Mouse (Mus musculus) liver, adult 2 months (tissue): Measurements from ENCODE around the gene Olfr68. TPM values are rescaled to one million over a fixed set of nuclear protein-coding genes. Genes with fewer than 3 reads are reported as not detected.
A peak's percentile ranks its signal among the peaks of the same experiment; 100 is the strongest.
"Not testable (repeated sequence)": the region's sequence is repeated elsewhere in the genome, so short reads cannot be mapped to it uniquely, and the experiment has no call there.

Experiments used
- DNase-seq: peaks from one replicate; pipeline ENCODE4 v3.0.0-alpha.2; 2011; ENCODE audit warnings: low read depth, low spot score; ENCODE audit errors: extremely low read depth
- H3K27ac ChIP-seq: fragments of 200-500 bp; replicated peaks from 2 replicates; pipeline ENCODE4 v1.5.1; 2012; ENCODE audit warnings: low read depth, mild to moderate bottlenecking, control low read depth, inconsistent platforms, low read length; ENCODE audit not compliant: insufficient read depth
- H3K27me3 ChIP-seq: fragments of 200-500 bp; 2 replicates; pipeline ENCODE4 v1.6.1; 2012; ENCODE audit warnings: mild to moderate bottlenecking, moderate library complexity, low read length, inconsistent platforms; ENCODE audit not compliant: control insufficient read depth, insufficient read depth
- H3K36me3 ChIP-seq: fragments of 200-500 bp; 2 replicates; pipeline ENCODE4 v1.6.1; 2012; ENCODE audit warnings: low read length, inconsistent platforms; ENCODE audit not compliant: control insufficient read depth, insufficient read depth
- H3K4me1 ChIP-seq: fragments of 200-500 bp; 2 replicates; pipeline ENCODE4 v1.6.1; 2011; ENCODE audit warnings: low read length; ENCODE audit not compliant: control insufficient read depth, insufficient read depth
- H3K4me3 ChIP-seq: fragments of 200-500 bp; 2 replicates; pipeline ENCODE4 v1.5.1; 2011; ENCODE audit warnings: low read depth, mild to moderate bottlenecking, control low read depth, low read length, moderate library complexity; ENCODE audit not compliant: insufficient read depth
- H3K79me2 ChIP-seq: fragments of 200-500 bp; 2 replicates; pipeline ENCODE4 v1.6.1; 2012; ENCODE audit warnings: inconsistent platforms, mild to moderate bottlenecking, low read length, moderate library complexity; ENCODE audit not compliant: control insufficient read depth, insufficient read depth
- H3K9ac ChIP-seq: fragments of 200-500 bp; 2 replicates; pipeline ENCODE4 v1.6.1; 2012; ENCODE audit warnings: low read depth, mild to moderate bottlenecking, control low read depth, inconsistent platforms, low read length
- CTCF ChIP-seq: fragments of 200-500 bp; IDR thresholded peaks from 2 replicates; pipeline ENCODE4 v1.5.1; 2011; ENCODE audit warnings: low read depth, low read length, control low read depth
- POLR2A ChIP-seq: fragments of 200-500 bp; IDR thresholded peaks from 2 replicates; pipeline ENCODE4 v1.6.1; 2011; ENCODE audit warnings: low read length, control low read depth; ENCODE audit not compliant: insufficient read depth; ENCODE audit errors: extremely low read depth
- WGBS: fragments of 180-500 bp; shearing (Covaris S2); methylation state at CpG from one replicate; pipeline ENCODE4 v1.1.7; 2018; 5-methylcytosine and 5-hydroxymethylcytosine counted together
- polyA plus RNA-seq: library from polyadenylated mRNA; depleted of rRNA; stranded (reverse); fragments of >200 nt; gene quantifications from 2 replicates; pipeline ENCODE4 v1.2.3, GENCODE M21; 2012; rRNA removed
- total RNA-seq: library from RNA; depleted of rRNA; stranded (reverse); fragments of >200 nt; gene quantifications from 2 replicates; pipeline ENCODE4 v1.2.3, GENCODE M21; 2014; rRNA removed

Olfr68 gene
- total and polyA plus RNA-seq, 2 experiments = not detected

DNA sequence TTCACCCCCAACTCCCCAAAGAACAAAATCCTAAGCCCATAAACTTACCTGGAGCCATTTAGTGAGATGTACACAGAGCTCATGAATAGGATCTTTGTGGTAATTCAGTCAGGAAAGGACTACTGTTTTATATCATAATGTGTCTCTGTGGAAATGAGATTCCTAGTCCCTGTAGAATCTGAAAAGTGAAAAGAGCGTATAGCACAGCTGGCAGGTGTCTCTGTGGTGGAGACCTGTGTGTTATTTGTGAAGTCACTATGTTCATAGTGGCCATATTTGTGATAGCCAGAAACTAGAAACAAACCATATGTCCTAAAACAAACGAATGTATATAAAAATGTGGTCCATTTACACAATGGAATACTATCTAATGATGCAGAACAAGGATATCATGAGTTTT, 8.0 kb downstream of the Olfr68 start, which contains the start of gene Olfr69:
Gene Olfr69 (minus strand): TSS at position 101 of the 400 bp plus-strand sequence.
- no peak within 1 kb of the TSS for H3K27ac ChIP-seq
- 58% methylated on average over 2 of the region's 2 CpGs for WGBS
- no peak within 1 kb of the TSS for H3K9ac ChIP-seq
- H3K36me3 ChIP-seq = no peaks in the 10 kb centered on the region
- no peaks in the 10 kb centered on the region for H3K79me2 ChIP-seq
- DNase-seq = no peak
- H3K4me1 ChIP-seq = no peaks in the 10 kb centered on the region
- no peak for TF ChIP-seq CTCF
- no peak for TF ChIP-seq POLR2A
- H3K4me3 ChIP-seq = no peak within 1 kb of the TSS
- no peaks in the 10 kb centered on the region for H3K27me3 ChIP-seq

DNA sequence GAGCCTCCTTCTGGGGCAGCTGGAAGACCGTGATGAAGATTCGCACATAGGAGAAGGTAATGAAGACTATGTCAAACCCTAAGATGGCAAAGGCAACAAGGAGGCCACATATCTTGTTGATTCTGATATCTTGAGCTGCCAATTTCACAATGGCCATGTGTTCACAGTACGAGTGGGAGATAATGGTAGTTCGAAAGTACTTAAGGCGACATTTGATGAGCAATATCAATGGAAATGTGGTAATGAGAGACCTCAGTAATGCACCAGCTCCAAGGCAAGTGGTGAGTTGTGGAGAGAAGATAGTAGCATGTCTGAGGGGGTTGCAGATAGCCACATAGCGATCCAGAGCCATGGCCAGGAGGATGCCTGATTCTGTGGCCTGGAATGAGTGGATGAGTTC, 11.8 kb downstream of the Olfr68 start:
- not testable (repeated sequence) for H3K27ac ChIP-seq, H3K27me3 ChIP-seq, H3K79me2 ChIP-seq, DNase-seq, H3K36me3 ChIP-seq, H3K4me1 ChIP-seq, H3K9ac ChIP-seq, H3K4me3 ChIP-seq
- WGBS = 79% methylated on average over 6 of the region's 6 CpGs

DNA sequence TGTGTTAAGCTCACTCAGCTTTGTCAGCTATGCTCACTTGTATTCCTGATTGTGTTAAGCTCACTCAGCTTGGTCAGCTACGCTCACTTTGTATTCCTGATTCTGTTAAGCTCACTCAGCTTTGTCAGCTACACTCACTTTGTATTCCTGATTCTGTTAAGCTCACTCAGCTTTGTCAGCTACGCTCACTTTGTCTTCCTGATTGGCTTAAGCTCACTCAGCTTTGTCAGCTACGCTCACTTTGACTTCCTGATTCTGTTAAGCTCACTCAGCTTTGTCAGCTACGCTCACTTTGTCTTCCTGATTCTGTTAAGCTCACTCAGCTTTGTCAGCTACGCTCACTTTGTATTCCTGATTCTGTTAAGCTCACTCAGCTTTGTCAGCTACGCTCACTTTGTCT, 17.3 kb downstream of the Olfr68 start:
- not testable (repeated sequence) for H3K4me1 ChIP-seq, H3K9ac ChIP-seq, H3K79me2 ChIP-seq, H3K36me3 ChIP-seq, H3K27ac ChIP-seq, H3K4me3 ChIP-seq, H3K27me3 ChIP-seq
- 74% methylated on average over 6 of the region's 6 CpGs for WGBS
- DNase-seq = peak; percentile 12

DNA sequence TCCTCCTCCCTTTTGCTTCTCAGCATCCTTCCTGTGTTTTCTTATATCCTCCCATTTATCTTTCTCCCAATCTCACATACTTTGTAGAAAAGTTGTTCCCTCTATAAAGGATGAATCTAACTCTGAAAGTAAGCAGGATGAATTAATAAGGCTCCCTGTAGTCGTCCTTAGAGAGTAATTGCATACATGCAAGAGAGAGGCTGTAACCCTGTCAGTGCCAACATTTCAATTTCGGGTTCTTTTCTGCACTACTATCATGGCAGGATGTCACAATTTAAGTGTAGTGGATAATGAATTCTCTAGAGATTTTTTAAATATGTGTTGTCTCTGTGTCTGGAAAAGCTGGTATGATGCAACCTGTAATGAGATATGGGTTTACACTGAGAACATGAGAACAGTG, 22.3 kb downstream of the Olfr68 start, which contains the start of gene Olfr630:
Gene Olfr630 (minus strand): TSS at position 101 of the 400 bp plus-strand sequence.
- Histone ChIP-seq H3K9ac (no peak within 1 kb of the TSS), H3K4me3 (no peak within 1 kb of the TSS), H3K27me3 (no peaks in the 10 kb centered on the region), H3K79me2 (no peaks in the 10 kb centered on the region), H3K36me3 (no peaks in the 10 kb centered on the region), H3K27ac (no peak within 1 kb of the TSS), H3K4me1 (no peaks in the 10 kb centered on the region)
- TF ChIP-seq POLR2A = no peak
- TF ChIP-seq CTCF = no peak
- no peak for DNase-seq
- WGBS = 38% methylated on average over 2 of the region's 2 CpGs

DNA sequence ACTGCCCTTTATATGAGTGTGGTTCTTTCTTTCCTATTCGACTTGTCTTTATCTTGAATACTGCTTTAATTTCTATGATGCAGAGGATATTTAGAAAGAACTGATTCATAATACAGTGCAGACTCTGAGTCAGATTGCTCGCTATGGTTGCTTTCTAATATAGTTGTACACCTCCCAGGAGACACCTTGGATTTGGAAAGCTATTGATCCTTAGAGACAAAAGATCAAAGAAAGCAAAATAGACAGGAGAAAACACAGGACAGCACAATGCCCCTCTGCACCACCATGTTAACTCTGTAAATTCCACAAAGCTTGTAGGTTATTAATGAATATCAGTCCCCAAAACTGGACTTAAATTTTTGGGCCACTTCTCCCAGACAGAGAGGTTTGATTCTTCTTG, 34.7 kb downstream of the Olfr68 start, which contains the start of gene Olfr629:
Gene Olfr629 (minus strand): TSS at position 101 of the 400 bp plus-strand sequence.
- H3K27me3 ChIP-seq = no peaks in the 10 kb centered on the region
- H3K4me1 ChIP-seq = no peaks in the 10 kb centered on the region
- H3K27ac ChIP-seq = no peak within 1 kb of the TSS
- 77% methylated on average over 2 of the region's 2 CpGs for WGBS
- no peaks in the 10 kb centered on the region for H3K36me3 ChIP-seq
- H3K4me3 ChIP-seq = no peak within 1 kb of the TSS
- no peak for TF ChIP-seq CTCF
- TF ChIP-seq POLR2A = no peak
- H3K9ac ChIP-seq = no peak within 1 kb of the TSS
- no peak for DNase-seq
- H3K79me2 ChIP-seq = no peaks in the 10 kb centered on the region

DNA sequence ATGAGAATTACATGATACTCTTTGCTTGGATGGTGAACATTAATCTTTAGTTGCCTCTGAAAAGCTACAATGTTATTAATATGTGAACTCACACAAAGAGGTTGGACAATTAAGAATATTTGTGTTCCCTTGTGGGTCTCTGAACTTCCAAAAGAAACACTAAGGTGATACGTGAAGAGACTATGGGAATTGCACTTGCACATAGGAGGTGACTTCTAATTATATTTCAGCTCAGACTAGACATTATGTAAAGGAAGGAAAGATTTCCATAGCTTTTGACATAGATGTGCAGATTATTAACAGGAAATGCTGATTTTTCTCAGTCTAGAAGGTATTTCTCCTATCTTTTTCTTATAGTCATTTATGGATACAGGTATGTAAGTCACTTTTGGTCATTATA, 49.4 kb downstream of the Olfr68 start, which contains the start of gene Olfr628:
Gene Olfr628 (plus strand): TSS at position 301 of the 400 bp plus-strand sequence.
- Histone ChIP-seq H3K79me2 (no peaks in the 10 kb centered on the region), H3K4me1 (no peaks in the 10 kb centered on the region), H3K27ac (no peak within 1 kb of the TSS), H3K9ac (no peak within 1 kb of the TSS), H3K36me3 (no peaks in the 10 kb centered on the region), H3K4me3 (no peak within 1 kb of the TSS), H3K27me3 (no peaks in the 10 kb centered on the region)
- TF ChIP-seq POLR2A (no peak), CTCF (no peak)
- no peak for DNase-seq
- 85% methylated on average over 1 of the region's 1 CpGs for WGBS

Other genes starting within 250 kb of the Olfr68 start
Only the 30 nearest of the 33 such genes appear.
- gene Olfr613, start 231.6 kb downstream of the Olfr68 start, total RNA-seq = not detected in 2 replicates
- gene Olfr613, start 231.6 kb downstream of the Olfr68 start, polyA plus RNA-seq = not detected in 2 replicates
- gene Olfr615, start 223.6 kb downstream of the Olfr68 start, total RNA-seq = not detected in 2 replicates
- gene Olfr615, start 223.6 kb downstream of the Olfr68 start, polyA plus RNA-seq = not detected in 2 replicates
- gene Olfr616, start 210.6 kb downstream of the Olfr68 start, total RNA-seq = not detected in 2 replicates
- not detected in 2 replicates for gene Olfr616, start 210.6 kb downstream of the Olfr68 start, polyA plus RNA-seq
- not detected in 2 replicates for gene Olfr617, start 206.6 kb downstream of the Olfr68 start, total RNA-seq
- gene Olfr617, start 206.6 kb downstream of the Olfr68 start, polyA plus RNA-seq = not detected in 2 replicates
- gene Olfr618, start 189.6 kb downstream of the Olfr68 start, total RNA-seq = not detected in 2 replicates
- gene Olfr618, start 189.6 kb downstream of the Olfr68 start, polyA plus RNA-seq = not detected in 2 replicates
- not detected in 2 replicates for gene Olfr619, start 179.1 kb downstream of the Olfr68 start, total RNA-seq
- gene Olfr619, start 179.1 kb downstream of the Olfr68 start, polyA plus RNA-seq = not detected in 2 replicates
- gene Olfr620, start 167.2 kb downstream of the Olfr68 start, total RNA-seq = not detected in 2 replicates
- gene Olfr620, start 167.2 kb downstream of the Olfr68 start, polyA plus RNA-seq = not detected in 2 replicates
- gene Olfr622, start 137.0 kb downstream of the Olfr68 start, total RNA-seq = not detected in 2 replicates
- not detected in 2 replicates for gene Olfr622, start 137.0 kb downstream of the Olfr68 start, polyA plus RNA-seq
- gene Olfr623, start 116.0 kb downstream of the Olfr68 start, total RNA-seq = not detected in 2 replicates
- not detected in 2 replicates for gene Olfr623, start 116.0 kb downstream of the Olfr68 start, polyA plus RNA-seq
- under 0.01 and 0.07 TPM in 2 replicates for gene Olfr624, start 108.5 kb downstream of the Olfr68 start, total RNA-seq
- gene Olfr624, start 108.5 kb downstream of the Olfr68 start, polyA plus RNA-seq = not detected in 2 replicates
- gene Olfr625-ps1, start 97.0 kb downstream of the Olfr68 start, total RNA-seq = not detected in 2 replicates
- not detected in 2 replicates for gene Olfr625-ps1, start 97.0 kb downstream of the Olfr68 start, polyA plus RNA-seq
- gene Olfr243, start 65.0 kb downstream of the Olfr68 start, total RNA-seq = not detected in 2 replicates
- not detected in 2 replicates for gene Olfr243, start 65.0 kb downstream of the Olfr68 start, polyA plus RNA-seq
- not detected in 2 replicates for gene Olfr628, start 49.3 kb downstream of the Olfr68 start, total RNA-seq
- not detected in 2 replicates for gene Olfr628, start 49.3 kb downstream of the Olfr68 start, polyA plus RNA-seq
- gene Olfr629, start 34.8 kb downstream of the Olfr68 start, total RNA-seq = not detected in 2 replicates
- gene Olfr629, start 34.8 kb downstream of the Olfr68 start, polyA plus RNA-seq = not detected in 2 replicates
- gene Olfr630, start 22.4 kb downstream of the Olfr68 start, total RNA-seq = not detected in 2 replicates
- not detected in 2 replicates for gene Olfr630, start 22.4 kb downstream of the Olfr68 start, polyA plus RNA-seq
- gene Olfr69, start 8.1 kb downstream of the Olfr68 start, total RNA-seq = not detected in 2 replicates
- gene Olfr69, start 8.1 kb downstream of the Olfr68 start, polyA plus RNA-seq = not detected in 2 replicates
- not detected in 2 replicates for gene Olfr67, start 12.1 kb upstream of the Olfr68 start, total RNA-seq
- gene Olfr67, start 12.1 kb upstream of the Olfr68 start, polyA plus RNA-seq = not detected in 2 replicates
- 116 and 144 TPM in 2 replicates for gene Hbb-bt, start 34.3 kb upstream of the Olfr68 start, total RNA-seq
- 56.2 and 75.5 TPM in 2 replicates for gene Hbb-bt, start 34.3 kb upstream of the Olfr68 start, polyA plus RNA-seq
- gene Hbb-bs, start 48.4 kb upstream of the Olfr68 start, total RNA-seq = 760 and 1,100 TPM in 2 replicates
- 551 and 848 TPM in 2 replicates for gene Hbb-bs, start 48.4 kb upstream of the Olfr68 start, polyA plus RNA-seq
- not detected in 2 replicates for gene Hbb-bh2, start 60.8 kb upstream of the Olfr68 start, total RNA-seq
- not detected in 2 replicates for gene Hbb-bh2, start 60.8 kb upstream of the Olfr68 start, polyA plus RNA-seq
- gene Hbb-bh1, start 63.5 kb upstream of the Olfr68 start, total RNA-seq = not detected in 2 replicates
- gene Hbb-bh1, start 63.5 kb upstream of the Olfr68 start, polyA plus RNA-seq = not detected in 2 replicates
- gene Hbb-y, start 73.5 kb upstream of the Olfr68 start, total RNA-seq = not detected in 2 replicates
- gene Hbb-y, start 73.5 kb upstream of the Olfr68 start, polyA plus RNA-seq = not detected in 2 replicates
- not detected in 2 replicates for gene Olfr66, start 106.6 kb upstream of the Olfr68 start, total RNA-seq
- gene Olfr66, start 106.6 kb upstream of the Olfr68 start, polyA plus RNA-seq = not detected in 2 replicates
- not detected in 2 replicates for gene Olfr64, start 114.8 kb upstream of the Olfr68 start, total RNA-seq
- gene Olfr64, start 114.8 kb upstream of the Olfr68 start, polyA plus RNA-seq = not detected in 2 replicates
- gene Olfr65, start 123.8 kb upstream of the Olfr68 start, total RNA-seq = not detected in 2 replicates
- gene Olfr65, start 123.8 kb upstream of the Olfr68 start, polyA plus RNA-seq = not detected in 2 replicates
- not detected in 2 replicates for gene Olfr631, start 149.1 kb upstream of the Olfr68 start, total RNA-seq
- not detected in 2 replicates for gene Olfr631, start 149.1 kb upstream of the Olfr68 start, polyA plus RNA-seq
- not detected in 2 replicates for gene Olfr632, start 154.6 kb upstream of the Olfr68 start, total RNA-seq
- not detected in 2 replicates for gene Olfr632, start 154.6 kb upstream of the Olfr68 start, polyA plus RNA-seq
- gene Olfr633, start 164.7 kb upstream of the Olfr68 start, total RNA-seq = not detected in 2 replicates
- gene Olfr633, start 164.7 kb upstream of the Olfr68 start, polyA plus RNA-seq = not detected in 2 replicates
- not detected in 2 replicates for gene Olfr635, start 191.5 kb upstream of the Olfr68 start, total RNA-seq
- gene Olfr635, start 191.5 kb upstream of the Olfr68 start, polyA plus RNA-seq = not detected in 2 replicates
- gene Olfr638, start 219.0 kb upstream of the Olfr68 start, total RNA-seq = not detected in 2 replicates
- not detected in 2 replicates for gene Olfr638, start 219.0 kb upstream of the Olfr68 start, polyA plus RNA-seq